Mouse (Mus musculus) lung, adult 2 months (tissue): ENCODE measurements around the gene Dupd1. TPM values are rescaled to one million over a fixed set of nuclear protein-coding genes. Genes with fewer than 3 reads are reported as not detected.

ENCODE experiments used
- DNase-seq: peaks from one replicate; pipeline ENCODE4 v3.0.0; 2022
- H3K4me1 ChIP-seq: fragments of 200-500 bp; 2 replicates; pipeline ENCODE4 v1.6.1; 2011; ENCODE audit warnings: low read length; ENCODE audit not compliant: control insufficient read depth, insufficient read depth
- H3K4me3 ChIP-seq: fragments of 200-500 bp; replicated peaks from 2 replicates; pipeline ENCODE3; 2011; ENCODE audit warnings: low read depth, mild to moderate bottlenecking, control low read depth, low read length; ENCODE audit errors: extremely low read depth
- CTCF ChIP-seq: fragments of 200-500 bp; IDR thresholded peaks from 2 replicates; pipeline ENCODE4 v1.5.1; 2011; ENCODE audit warnings: mild to moderate bottlenecking, low read length, control low read depth; ENCODE audit not compliant: insufficient read depth
- POLR2A ChIP-seq: fragments of 200-500 bp; IDR thresholded peaks from 2 replicates; pipeline ENCODE4 v1.6.1; 2011; ENCODE audit warnings: low read depth, mild to moderate bottlenecking, control low read depth, low read length, borderline replicate concordance; ENCODE audit errors: extremely low read depth
- WGBS: fragments of 180-500 bp; shearing (Covaris S2); methylation state at CpG from one replicate; pipeline ENCODE4 v1.1.7; 2018; 5-methylcytosine and 5-hydroxymethylcytosine counted together
- polyA plus RNA-seq: library from polyadenylated mRNA; depleted of rRNA; stranded (reverse); fragments of >200 nt; gene quantifications from 2 replicates; pipeline ENCODE4 v1.2.3, GENCODE M21; 2012; rRNA removed

Gene Dupd1
- polyA plus RNA-seq, result 1.6 TPM in 1 of 2 replicates, not detected in the other

DNA sequence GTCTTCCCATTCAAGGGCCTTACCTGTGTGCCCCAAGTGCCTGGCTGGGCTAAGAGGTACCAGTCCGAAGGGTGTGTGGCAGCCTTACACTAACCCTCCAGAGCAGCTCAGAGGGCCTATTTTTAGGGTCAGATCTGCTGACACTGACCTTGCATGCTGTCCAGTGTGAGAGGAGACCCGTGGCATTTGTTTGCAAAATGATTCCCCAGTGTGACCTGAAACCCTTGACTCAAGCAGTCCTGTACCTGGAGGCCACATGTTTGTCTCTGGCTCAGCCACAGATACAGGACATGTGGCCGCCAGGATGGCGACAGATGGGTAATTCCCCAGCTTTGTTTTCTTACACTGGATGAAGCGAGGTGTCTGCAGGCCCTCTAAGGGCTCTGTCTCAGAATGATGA lies at the start of gene Dupd1:
Dupd1 (minus strand) TSS at position 91 of the 400 bp plus-strand sequence.
- no peak for DNase-seq
- Histone ChIP-seq H3K4me3 (no peak within 1 kb of the TSS), H3K4me1 (0 out of 2 replicates have a peak, but pooled peaks cover 2% of the 10 kb centered on the region)
- TF ChIP-seq CTCF, result no peak
- TF ChIP-seq POLR2A, result no peak
- WGBS, result 80% methylated on average over 5 of the region's 5 CpGs

DNA sequence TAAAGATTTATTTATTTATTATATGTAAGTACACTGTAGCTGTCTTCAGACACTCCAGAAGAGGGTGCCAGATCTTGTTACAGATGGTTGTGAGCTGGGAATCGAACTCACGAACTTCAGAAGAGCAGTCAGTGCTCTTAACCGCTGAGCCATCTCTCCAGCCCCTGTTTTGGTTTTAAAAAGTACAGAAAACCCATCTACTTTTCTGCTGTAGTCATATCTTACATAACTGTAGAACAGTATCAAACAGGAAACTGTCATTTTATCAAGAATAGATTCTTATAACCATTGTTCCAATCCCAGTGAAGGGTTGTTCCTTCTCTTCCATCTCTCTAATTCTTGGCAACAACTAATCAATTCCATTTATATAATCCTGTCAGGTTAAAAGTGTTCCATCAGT lies 49.4 kb upstream of the Dupd1 start:
- DNase-seq, result no peak
- WGBS, result 87% methylated on average over 3 of the region's 3 CpGs
- Histone ChIP-seq H3K4me3 (no peak overlapping the region), H3K4me1 (peaks cover 2% of the 10 kb centered on the region; the same call in 1 of the 2 replicates)
- TF ChIP-seq CTCF (no peak), POLR2A (no peak)

DNA sequence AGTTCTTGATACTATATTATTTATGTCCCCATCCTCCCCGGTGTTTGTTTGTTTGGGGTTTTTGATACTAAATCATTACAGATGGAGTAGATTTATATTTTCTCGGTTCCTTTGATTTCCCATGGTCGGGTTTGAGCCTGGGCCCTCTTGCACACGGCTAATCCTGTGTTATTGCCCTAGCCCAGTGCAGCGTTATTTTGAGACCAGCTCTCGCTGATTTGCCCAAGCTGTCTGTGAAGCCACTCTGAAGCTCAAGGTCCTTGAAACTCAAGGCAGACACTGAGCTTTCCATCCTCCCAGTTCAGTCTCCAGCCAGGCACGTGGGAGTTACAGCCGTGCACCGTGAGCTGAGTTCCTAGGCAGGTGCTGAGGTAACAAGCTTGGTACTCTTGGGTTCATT lies 47.2 kb upstream of the Dupd1 start:
- peaks cover 2% of the 10 kb centered on the region; the same call in 1 of the 2 replicates for H3K4me1 ChIP-seq
- TF ChIP-seq POLR2A (no peak), CTCF (no peak)
- no peak for DNase-seq
- H3K4me3 ChIP-seq, result no peak overlapping the region
- 88% methylated on average over 9 of the region's 9 CpGs for WGBS

DNA sequence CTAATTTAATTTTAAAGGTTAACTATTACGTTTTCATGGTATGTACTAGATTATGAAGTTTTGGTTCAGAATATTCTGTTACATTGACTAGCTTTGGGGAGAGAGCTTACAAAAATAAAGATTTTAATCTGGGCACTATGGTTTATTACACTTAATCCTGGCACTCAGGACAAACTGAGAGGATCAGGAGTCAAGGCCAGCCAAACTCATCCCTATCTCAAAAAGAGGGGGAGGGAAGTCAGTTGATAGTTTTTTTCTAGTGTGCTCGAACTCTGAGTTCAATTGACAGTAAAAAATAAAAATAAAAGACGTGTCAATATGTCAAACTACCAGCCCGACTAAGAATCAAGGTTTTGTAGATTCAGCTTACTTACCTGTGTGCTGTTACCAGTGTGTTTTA lies 39.0 kb upstream of the Dupd1 start:
- no peak for TF ChIP-seq CTCF
- no peak for TF ChIP-seq POLR2A
- DNase-seq, result no peak
- 77% methylated on average over 4 of the region's 4 CpGs for WGBS

DNA sequence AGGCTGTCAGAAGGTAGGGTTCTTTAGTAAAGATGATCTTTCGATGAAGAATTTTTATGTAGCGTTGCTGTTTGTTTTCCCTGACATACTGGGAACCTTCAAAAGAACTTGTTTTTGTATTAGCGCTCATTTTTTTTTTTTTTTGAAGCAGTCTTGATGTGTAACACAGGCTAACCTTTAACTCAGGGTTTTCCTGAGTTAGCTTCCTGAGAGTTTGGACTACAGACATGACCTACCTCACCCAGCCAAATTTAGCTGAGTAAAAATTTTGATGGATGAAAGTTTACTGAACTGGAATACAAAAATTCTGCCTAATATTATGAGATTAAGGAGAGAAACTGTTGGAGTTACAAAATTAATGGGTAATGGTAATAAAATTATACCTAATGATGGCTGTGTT lies 38.0 kb upstream of the Dupd1 start:
- no peak for DNase-seq
- 91% methylated on average over 3 of the region's 3 CpGs for WGBS

More for the DNA sequence above, 39.0 kb upstream of the Dupd1 start:
- Histone ChIP-seq H3K4me3 (no peak overlapping the region), H3K4me1 (peaks cover 4% of the 10 kb centered on the region; the same call in 1 of the 2 replicates)

DNA sequence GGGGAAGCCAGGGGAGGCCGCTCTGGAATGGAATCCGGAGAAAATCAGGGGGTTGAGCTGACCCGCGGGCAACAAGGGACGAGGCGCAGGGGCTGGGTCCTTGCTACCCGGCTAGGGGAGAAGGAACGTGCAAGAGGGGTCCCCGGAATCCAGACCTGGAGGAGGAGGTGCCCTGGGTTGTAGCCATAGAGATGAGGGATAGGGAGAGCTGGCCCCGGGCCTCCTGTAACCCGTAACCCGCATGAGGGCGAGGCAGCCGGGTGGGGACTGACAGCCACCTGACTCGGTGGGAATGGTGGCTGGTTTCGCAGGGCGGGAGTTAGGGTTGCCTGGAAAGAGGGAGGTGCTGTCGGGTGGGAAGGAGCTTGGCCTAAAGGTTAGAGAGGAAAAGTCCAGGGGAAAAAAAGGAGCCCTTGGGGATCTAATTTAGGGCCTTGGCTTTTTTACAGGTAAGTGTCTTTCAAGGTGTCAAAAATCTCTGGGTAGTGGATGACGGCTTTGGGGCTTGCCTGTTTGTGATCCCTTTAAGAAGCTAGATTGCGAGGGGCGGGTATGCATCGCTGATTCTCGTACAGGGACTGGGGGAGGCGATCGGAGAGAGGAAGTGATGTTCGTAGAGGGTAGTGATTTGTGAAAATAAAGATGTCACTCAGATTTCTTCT lies 36.6 kb upstream of the Dupd1 start, which contains the start of gene Dusp13:
Dusp13 (minus strand) TSS at position 301 of the 662 bp plus-strand sequence.
- TF ChIP-seq POLR2A (no peak), CTCF (no peak)
- peaks cover 4% of the 10 kb centered on the region; the same call in 1 of the 2 replicates for H3K4me1 ChIP-seq
- DNase-seq, result peak; percentile 72
- under 1% methylated on average over 26 of the region's 26 CpGs for WGBS
- peak within 1 kb of the TSS; percentile 72 for H3K4me3 ChIP-seq

More for the DNA sequence above, 38.0 kb upstream of the Dupd1 start:
- H3K4me1 ChIP-seq, result peaks cover 4% of the 10 kb centered on the region; the same call in 1 of the 2 replicates
- H3K4me3 ChIP-seq, result no peak overlapping the region
- no peak for TF ChIP-seq CTCF
- no peak for TF ChIP-seq POLR2A

DNA sequence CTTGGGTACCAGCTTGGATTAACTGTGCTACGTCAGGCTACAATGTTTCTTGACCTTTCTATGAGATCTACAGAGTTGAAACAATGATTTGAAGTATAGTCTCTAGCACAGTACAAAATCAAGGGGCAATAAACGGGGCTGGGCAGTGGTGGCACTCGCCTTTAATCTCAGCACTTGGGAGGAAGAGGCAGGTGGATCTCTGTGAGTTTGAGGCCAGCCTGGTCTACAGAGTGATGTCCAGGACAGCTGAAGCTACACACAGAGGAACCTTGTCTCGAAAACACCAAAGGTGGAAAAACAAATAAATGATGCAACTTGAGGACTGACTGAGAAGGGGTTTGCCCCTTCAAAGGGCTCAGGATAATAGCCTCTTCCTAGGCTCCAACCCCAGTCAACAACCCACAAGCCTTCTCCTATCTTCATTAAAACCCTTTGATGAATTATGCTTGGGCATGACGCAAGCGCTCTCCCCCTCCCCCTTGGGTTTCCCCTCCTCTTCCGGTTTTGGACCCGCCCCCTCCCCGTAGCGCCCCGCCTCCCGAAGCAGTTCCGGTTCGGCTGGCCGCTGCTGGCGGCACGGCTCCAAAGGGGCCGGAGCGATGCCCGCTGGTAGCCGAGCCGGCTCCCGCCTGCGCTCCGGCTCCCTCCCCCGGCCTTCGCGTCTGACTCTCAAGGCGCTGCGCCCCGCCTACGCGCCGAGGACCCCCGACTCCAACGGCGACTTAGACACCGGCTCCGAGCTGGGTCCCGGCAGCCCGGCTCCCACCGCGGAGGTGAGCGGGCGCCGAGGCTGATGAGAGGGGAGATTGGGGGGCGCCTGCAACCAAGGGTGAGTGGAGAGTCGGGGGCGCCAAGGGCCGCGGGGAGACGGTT lies 35.9 kb upstream of the Dupd1 start, which contains the start of gene Samd8:
Samd8 (plus strand) TSS at position 524 of the 873 bp plus-strand sequence.
- peak; percentile 80 for DNase-seq
- 6% methylated on average over 50 of the region's 52 CpGs for WGBS
- Histone ChIP-seq H3K4me1 (peaks cover 4% of the 10 kb centered on the region; the same call in 1 of the 2 replicates), H3K4me3 (peak within 1 kb of the TSS; percentile 72)
- TF ChIP-seq POLR2A (peak; percentile 65; the same call in 1 of the 2 replicates), CTCF (no peak)

DNA sequence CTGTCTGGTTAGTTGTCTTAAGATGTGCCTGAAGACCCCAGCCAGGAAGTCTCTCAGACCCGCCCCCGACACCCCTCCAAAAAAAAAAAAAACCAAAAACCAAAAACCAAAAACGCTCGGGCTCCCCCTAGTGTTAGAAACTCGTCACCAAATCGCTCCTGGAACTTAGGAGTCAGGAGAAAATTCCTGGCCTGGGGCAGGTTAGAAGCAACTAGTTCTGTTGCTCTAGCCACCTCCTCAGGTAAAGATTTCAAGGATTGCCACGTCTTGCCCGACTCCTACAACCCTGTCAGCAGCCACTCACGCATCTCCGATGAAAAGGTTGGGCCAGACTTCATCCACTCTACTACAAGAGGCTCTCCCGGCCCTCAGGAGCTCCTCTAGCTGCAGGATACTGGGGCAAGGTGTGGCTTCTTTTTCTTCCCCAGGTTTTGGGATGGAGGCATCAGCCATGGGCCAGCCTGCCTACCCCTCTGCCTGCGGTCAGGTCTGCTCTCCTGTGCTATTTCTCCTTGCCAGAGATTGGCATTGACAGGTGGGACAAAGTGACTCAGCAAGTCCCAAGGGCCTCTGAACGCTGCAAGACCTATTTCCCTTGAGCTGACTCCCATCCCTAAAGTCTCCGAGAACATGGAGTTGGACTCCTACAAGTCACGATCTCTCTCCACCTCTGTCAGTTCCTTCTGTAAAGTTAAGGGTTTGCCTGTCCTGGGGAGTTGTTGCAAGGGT lies 33.9 kb upstream of the Dupd1 start:
- WGBS, result 39% methylated on average over 15 of the region's 15 CpGs
- Histone ChIP-seq H3K4me3 (no peak overlapping the region), H3K4me1 (0 out of 2 replicates have a peak, but pooled peaks cover 2% of the 10 kb centered on the region)
- TF ChIP-seq CTCF, result no peak
- no peak for TF ChIP-seq POLR2A
- DNase-seq, result peak; percentile 56

DNA sequence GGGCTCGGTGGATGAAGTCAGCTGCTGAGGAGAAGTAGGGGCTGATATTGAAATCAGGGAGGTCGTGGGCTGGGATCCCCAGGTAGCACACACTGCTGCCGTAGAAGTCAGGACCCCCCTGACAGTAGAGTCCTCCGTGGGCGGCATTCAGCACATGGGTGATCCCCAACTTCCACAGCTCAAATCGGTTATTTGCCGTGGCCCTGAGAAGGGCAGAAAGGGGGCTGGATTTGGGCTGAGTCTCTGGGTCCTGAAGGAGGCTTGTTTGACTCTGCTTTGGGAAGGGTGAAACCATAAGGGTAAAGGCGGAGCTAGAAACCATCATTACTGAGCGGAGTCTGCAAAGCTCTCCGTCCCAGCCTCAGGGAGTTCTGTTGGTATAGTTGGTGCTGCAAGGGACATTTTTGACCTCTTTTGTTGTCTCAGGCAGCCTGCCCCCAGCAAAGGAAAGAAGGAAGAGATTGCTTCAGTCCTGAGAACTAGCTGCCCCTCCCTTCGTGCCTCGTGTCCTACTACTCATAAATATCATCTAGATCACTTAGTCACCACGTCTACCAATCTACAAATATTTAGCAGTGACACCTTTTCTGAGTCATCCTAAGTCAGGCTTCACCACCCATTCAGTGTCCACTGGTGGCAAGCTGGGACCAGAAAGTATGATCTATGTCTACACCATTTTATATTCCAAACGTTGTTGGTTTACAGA lies 33.2 kb upstream of the Dupd1 start:
- 62% methylated on average over 14 of the region's 14 CpGs for WGBS
- no peak for TF ChIP-seq CTCF
- TF ChIP-seq POLR2A, result no peak
- H3K4me1 ChIP-seq, result 0 out of 2 replicates have a peak, but pooled peaks cover 2% of the 10 kb centered on the region
- DNase-seq, result no peak
- no peak overlapping the region for H3K4me3 ChIP-seq
